Mouse (Mus musculus) megakaryocyte, embryonic 14.5 days (primary cell): Measurements from ENCODE around the gene Mlc1. TPM values are rescaled to one million over a fixed set of nuclear protein-coding genes. Genes with fewer than 3 reads are reported as not detected.

Experiments used
- H3K27me3 ChIP-seq: replicated peaks from 2 replicates; pipeline ENCODE3; 2012; ENCODE audit warnings: inconsistent platforms
- H3K36me3 ChIP-seq: replicated peaks from 2 replicates; pipeline ENCODE3; 2012; ENCODE audit warnings: low read length, inconsistent platforms, mixed read lengths
- H3K4me1 ChIP-seq: 2 replicates; pipeline ENCODE4 v1.6.1; 2012; ENCODE audit warnings: inconsistent platforms
- H3K4me3 ChIP-seq: replicated peaks from 2 replicates; pipeline ENCODE3; 2012; ENCODE audit warnings: moderate library complexity, mild to moderate bottlenecking, inconsistent platforms
- H3K9me3 ChIP-seq: 2 replicates; pipeline ENCODE4 v1.6.1; 2012; ENCODE audit warnings: inconsistent platforms
- FLI1 ChIP-seq: IDR thresholded peaks from 2 replicates; pipeline ENCODE4 v1.6.1; 2012; ENCODE audit warnings: low read length, inconsistent platforms, mixed read lengths
- GATA1 ChIP-seq: IDR thresholded peaks from 3 replicates; pipeline ENCODE4 v1.6.1; 2012; ENCODE audit warnings: mixed read lengths, low read length, inconsistent platforms, borderline replicate concordance
- polyA plus RNA-seq: library from polyadenylated mRNA; stranded (reverse); fragments of >175 nt; gene quantifications from 2 replicates; pipeline ENCODE4 v1.2.3, GENCODE M21; 2012; ENCODE audit warnings: low replicate concordance; ENCODE audit not compliant: insufficient read depth

Mlc1 gene
- polyA plus RNA-seq, 1 experiment = not detected

DNA sequence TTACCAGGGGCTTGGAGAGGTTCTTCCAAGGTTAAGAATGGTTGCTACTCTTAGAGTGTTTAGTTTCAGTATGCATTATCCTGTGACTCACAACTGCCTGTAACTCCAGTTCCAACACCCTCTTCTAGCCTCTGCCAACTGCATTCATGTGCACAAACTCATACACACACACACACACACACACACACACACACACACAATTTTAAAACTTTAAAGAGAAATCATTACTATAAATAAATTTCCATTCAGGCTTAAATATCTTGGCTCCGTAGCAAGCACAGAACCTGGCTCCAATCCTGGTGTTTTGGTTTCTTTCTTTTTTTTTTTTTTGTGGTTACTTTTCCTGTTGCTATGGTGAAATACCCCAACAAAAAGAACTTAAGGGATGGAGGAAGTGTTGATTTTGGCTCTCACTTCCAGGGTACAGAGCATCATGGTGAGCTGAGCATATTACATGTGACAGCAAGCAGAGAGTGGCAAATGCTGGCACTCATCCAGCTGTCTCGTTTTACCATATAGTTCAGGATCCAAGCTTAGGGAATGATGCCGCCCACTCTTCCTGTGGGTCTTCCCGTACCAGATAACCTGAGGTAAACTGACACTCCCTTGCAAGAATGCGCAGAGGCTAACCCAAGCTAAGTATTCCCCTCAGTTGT lies 34.8 kb downstream of the Mlc1 start:
- H3K36me3 ChIP-seq = no peaks in the 10 kb centered on the region
- no peak for TF ChIP-seq GATA1
- no peak for TF ChIP-seq FLI1
- no peaks in the 10 kb centered on the region for H3K9me3 ChIP-seq
- H3K4me3 ChIP-seq = no peak overlapping the region
- H3K27me3 ChIP-seq = peaks cover 30% of the 10 kb centered on the region
- H3K4me1 ChIP-seq = peaks cover 4% of the 10 kb centered on the region; the same call in 1 of the 2 replicates

DNA sequence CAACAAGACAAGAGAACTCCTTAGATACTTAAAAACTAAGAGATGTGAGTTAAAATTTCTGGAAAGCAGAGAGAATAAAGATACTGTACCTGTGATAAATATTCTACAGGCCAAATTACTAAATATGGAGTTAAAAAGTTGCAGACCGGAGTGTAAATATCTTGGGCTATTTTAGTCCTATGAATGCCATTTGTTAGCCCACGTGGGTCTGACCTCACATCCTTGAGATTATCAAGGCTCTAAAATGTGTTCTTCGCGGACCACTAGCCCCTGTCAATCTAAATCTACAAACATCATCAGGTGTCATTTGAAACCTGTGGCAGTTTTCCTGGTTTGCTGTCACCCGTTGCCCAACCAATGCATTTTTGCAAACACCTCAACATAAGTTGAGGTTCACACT lies 36.0 kb downstream of the Mlc1 start:
- H3K9me3 ChIP-seq = no peaks in the 10 kb centered on the region
- H3K36me3 ChIP-seq = no peaks in the 10 kb centered on the region
- TF ChIP-seq FLI1 (no peak), GATA1 (no peak)
- no peak overlapping the region for H3K4me3 ChIP-seq
- peaks cover 29% of the 10 kb centered on the region for H3K27me3 ChIP-seq
- H3K4me1 ChIP-seq = peaks cover 5% of the 10 kb centered on the region; the same call in 1 of the 2 replicates

DNA sequence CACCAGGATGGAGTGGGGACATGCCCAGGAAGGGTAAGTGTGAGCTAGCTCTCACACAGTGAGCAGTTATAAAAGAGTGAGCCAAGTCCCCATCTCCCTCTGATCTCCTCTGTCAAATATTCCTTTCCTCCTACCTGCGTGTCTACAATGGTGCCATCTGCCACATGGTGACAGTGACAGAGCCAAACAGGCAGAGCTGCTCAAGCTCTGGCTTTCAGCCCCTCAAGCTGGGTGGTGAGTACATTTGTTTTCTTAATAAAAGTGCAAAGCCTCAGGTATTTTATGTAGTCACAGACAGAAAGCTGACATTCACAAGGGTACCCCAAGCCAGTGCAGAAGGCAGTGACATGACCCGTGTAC lies 41.5 kb downstream of the Mlc1 start:
- peaks cover 4% of the 10 kb centered on the region; the same call in 1 of the 2 replicates for H3K9me3 ChIP-seq
- H3K27me3 ChIP-seq = peaks cover 20% of the 10 kb centered on the region
- TF ChIP-seq GATA1 = no peak
- TF ChIP-seq FLI1 = no peak
- H3K4me1 ChIP-seq = peaks cover 24% of the 10 kb centered on the region
- H3K36me3 ChIP-seq = no peaks in the 10 kb centered on the region
- H3K4me3 ChIP-seq = peak overlapping the region; percentile 70

DNA sequence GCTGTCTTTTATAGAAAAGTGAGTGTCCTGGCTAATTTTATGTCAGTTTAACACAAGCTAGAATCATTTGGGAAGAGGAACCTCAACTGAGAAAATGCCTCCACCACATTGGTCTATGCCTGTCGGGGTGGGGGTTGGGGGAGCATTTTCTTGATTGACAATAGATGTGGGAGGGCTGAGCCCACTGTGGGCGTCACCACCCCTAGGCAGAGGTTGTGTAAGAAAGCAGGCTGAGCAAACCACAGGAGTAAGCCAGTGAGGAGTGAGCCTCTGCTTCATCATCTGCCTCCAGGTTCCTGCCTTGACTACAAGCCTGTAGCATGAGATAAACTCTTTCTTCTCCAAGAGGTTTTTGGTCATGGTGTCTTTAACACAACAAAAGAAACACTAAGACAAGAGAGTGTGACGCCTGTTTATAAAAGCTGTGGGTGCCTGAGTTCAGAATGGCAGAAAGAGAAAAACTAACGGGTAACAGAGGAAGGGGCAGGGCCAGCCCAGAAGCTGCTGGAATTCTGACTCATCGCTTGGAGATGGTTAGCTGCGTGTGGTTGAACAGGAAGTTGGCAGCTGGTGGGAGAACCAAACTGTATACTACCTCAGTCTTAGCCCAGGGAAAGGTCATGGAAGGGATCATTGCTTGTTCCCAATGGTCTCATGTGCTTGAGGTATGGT lies 42.1 kb downstream of the Mlc1 start:
- H3K4me3 ChIP-seq = peak overlapping the region; percentile 71
- no peak for TF ChIP-seq GATA1
- no peak for TF ChIP-seq FLI1
- peaks cover 24% of the 10 kb centered on the region for H3K4me1 ChIP-seq
- peaks cover 22% of the 10 kb centered on the region for H3K27me3 ChIP-seq
- H3K36me3 ChIP-seq = no peaks in the 10 kb centered on the region
- peaks cover 4% of the 10 kb centered on the region; the same call in 1 of the 2 replicates for H3K9me3 ChIP-seq

DNA sequence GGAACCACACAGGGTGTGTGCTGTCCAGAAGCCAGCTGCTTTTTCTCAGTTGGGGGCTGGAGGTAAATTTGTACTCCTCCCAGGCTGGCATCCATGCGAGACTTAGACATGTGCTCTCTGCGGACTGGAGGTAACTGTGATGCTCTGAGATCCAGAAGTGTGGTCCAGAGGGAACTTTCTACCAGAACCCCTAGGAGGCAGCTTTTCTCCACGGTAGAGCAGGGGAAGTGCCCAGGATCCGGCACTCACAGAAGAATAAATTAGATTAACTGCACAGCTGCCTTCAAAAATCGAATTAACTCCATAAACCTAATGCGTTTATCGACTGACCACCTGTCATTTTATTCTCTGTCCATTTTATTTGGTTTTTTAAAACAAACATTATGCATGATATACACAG lies 44.7 kb downstream of the Mlc1 start:
- Histone ChIP-seq H3K27me3 (peaks cover 20% of the 10 kb centered on the region), H3K4me3 (no peak overlapping the region), H3K9me3 (peaks cover 8% of the 10 kb centered on the region; the same call in 1 of the 2 replicates), H3K4me1 (peaks cover 20% of the 10 kb centered on the region), H3K36me3 (no peaks in the 10 kb centered on the region)
- TF ChIP-seq GATA1 (no peak), FLI1 (no peak)

DNA sequence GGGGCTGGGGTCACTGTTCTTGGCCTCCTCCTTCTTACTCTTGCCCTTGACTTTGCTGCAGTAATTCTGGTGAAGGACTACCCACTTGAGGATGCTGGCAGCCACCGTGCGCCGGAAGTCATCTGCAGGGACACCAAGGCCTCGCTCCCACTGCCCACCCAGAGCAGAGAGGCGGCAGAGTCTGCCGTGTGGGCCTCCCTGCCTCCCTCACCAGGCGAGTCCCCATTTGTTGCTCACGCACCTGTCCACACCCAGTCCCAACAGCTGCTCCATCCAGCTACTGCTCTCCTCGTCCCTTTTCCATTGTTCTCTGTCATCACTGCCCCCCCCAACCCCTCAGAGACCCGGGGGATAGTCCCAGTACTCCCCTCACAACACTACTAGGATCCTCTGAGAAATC lies 46.1 kb downstream of the Mlc1 start:
- peaks cover 18% of the 10 kb centered on the region for H3K4me1 ChIP-seq
- no peak overlapping the region for H3K4me3 ChIP-seq
- TF ChIP-seq FLI1 (no peak), GATA1 (no peak)
- H3K36me3 ChIP-seq = no peaks in the 10 kb centered on the region
- peaks cover 19% of the 10 kb centered on the region for H3K27me3 ChIP-seq
- peaks cover 15% of the 10 kb centered on the region for H3K9me3 ChIP-seq

DNA sequence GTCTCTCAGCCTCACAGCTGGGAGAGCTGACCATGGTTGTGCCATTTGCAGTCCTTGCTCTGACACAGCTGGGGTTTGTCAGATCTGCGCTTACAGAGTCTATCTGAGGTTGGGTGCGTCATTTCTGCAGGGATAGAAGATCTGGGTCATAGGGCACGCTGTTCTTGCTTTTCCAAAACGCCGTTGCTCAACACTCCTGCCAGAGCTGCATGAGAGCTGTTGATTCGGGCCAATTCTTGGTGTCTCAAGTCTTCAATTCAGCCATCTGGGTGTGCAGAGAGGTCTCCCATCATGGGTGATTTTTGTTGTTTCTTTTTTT lies 56.9 kb downstream of the Mlc1 start:
- H3K27me3 ChIP-seq = peaks cover 55% of the 10 kb centered on the region
- no peaks in the 10 kb centered on the region for H3K36me3 ChIP-seq
- H3K4me1 ChIP-seq = no peaks in the 10 kb centered on the region; the same call in 1 of the 2 replicates
- no peak overlapping the region for H3K4me3 ChIP-seq
- H3K9me3 ChIP-seq = no peaks in the 10 kb centered on the region
- TF ChIP-seq FLI1 = no peak
- TF ChIP-seq GATA1 = no peak

DNA sequence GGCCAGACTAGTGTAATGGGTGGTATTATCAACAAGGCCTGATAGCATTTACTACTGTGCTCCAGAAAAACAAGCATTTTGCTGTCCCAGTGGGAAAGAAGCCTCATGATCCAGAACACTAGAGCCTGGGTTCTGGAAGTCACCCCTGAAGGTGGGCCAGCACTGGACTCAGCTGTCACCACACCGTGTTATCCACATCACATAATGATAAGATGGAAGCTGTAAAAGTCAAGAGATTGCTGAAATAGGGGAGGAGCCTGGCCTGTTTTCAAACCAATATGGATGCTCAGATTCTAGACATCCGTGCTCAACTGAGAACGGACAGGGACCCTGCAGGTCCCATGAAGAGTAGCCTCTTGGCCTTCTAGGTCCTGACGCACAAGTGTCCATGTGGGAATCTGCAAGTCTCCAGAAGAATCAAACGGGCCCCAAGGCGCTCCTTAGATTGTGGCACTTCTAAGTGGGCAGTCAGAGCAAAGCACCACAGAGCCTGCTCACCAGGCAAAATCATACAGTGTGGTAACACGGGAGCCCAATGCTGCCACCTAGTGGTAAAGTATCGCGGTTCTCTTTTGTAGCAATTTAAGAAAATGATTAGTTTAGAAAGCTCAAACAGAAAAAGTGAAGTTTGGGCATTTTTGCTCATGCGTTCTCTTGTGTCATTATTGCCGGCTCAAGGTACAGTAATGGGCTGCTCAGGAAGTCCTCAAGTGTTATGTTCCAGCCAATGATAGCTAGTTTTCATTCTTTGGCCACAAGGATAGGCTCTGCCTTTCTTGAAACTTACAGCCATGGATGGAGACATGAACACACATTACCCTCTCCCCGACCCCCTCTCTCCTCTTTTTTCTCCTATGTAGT lies 57.4 kb downstream of the Mlc1 start:
- TF ChIP-seq FLI1 (no peak), GATA1 (no peak)
- H3K4me1 ChIP-seq = no peaks in the 10 kb centered on the region; the same call in 1 of the 2 replicates
- H3K4me3 ChIP-seq = no peak overlapping the region
- no peaks in the 10 kb centered on the region for H3K9me3 ChIP-seq
- H3K36me3 ChIP-seq = no peaks in the 10 kb centered on the region
- H3K27me3 ChIP-seq = peaks cover 61% of the 10 kb centered on the region

DNA sequence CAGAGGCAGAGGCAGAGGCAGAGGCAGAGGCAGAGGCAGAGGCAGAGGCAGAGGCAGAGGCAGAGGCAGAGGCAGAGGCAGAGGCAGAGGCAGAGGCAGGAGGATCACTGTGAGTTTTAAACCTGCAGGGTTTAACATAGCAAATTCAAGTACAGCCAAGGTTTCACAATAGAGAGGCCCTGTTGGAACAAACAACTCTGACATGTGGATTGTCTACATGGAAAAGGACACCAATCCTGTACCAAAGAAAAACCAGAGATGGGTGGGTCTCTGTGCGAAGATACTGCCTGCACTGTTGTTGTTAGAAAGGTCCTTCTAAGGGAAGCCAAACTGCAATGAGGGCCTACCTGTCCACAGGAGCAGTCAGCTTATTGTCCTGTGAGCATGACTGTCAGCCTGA lies 58.7 kb downstream of the Mlc1 start:
- H3K4me3 ChIP-seq = no peak overlapping the region
- peaks cover 54% of the 10 kb centered on the region for H3K27me3 ChIP-seq
- H3K9me3 ChIP-seq = no peaks in the 10 kb centered on the region
- no peaks in the 10 kb centered on the region for H3K36me3 ChIP-seq
- H3K4me1 ChIP-seq = no peaks in the 10 kb centered on the region; the same call in 1 of the 2 replicates
- TF ChIP-seq FLI1 (no peak), GATA1 (no peak)
